Mouse (Mus musculus): Measurements from ENCODE around the gene Ubac2. TPM values are rescaled to one million over a fixed set of nuclear protein-coding genes. Genes with fewer than 3 reads are reported as not detected.

Gene Ubac2
- total RNA-seq, 2 experiments from 2014 or later: 31.5 to 35.8 TPM

- intact Hi-C loops (cut with DNase I): no loop called here
- H3K27ac ChIP-seq: no peak overlapping the region
- no peak for TF ChIP-seq CTCF (IDR thresholded peaks at IDR 0.05)
- H3K4me3 ChIP-seq: no peak overlapping the region
- no peak for DNase-seq
These were observed 39.8 kb downstream of the Ubac2 start for GRCm38 (mm10) chr14:121918266-121918665.

- peak; percentile 78 for TF ChIP-seq CTCF (IDR thresholded peaks at IDR 0.05)
- DNase-seq: no peak
- no peak overlapping the region for H3K27ac ChIP-seq
- H3K4me3 ChIP-seq: no peak overlapping the region
- intact Hi-C loops (cut with DNase I): loop anchor here (1.0 kb wide), 1 partner anchor 54 kb away; no protein-coding TSS in a partner anchor
These were observed 41.3 kb downstream of the Ubac2 start for GRCm38 (mm10) chr14:121919752-121920151.

GRCm38 (mm10) chr14:121920511-121921124, 42.2 kb downstream of the Ubac2 start:
- no peak for TF ChIP-seq CTCF (IDR thresholded peaks at IDR 0.05)
- no peak for DNase-seq
- Histone ChIP-seq H3K4me3 (no peak overlapping the region), H3K27ac (no peak overlapping the region)
- intact Hi-C loops (cut with DNase I): no loop called here

- H3K27ac ChIP-seq: no peak overlapping the region
- intact Hi-C loops (cut with DNase I): no loop called here
- no peak for DNase-seq
- TF ChIP-seq CTCF (IDR thresholded peaks at IDR 0.05): no peak
- H3K4me3 ChIP-seq: no peak overlapping the region
These were observed 43.6 kb downstream of the Ubac2 start for GRCm38 (mm10) chr14:121922016-121922415.

- intact Hi-C loops (cut with DNase I): no loop called here
These were observed 44.3 kb downstream of the Ubac2 start for GRCm38 (mm10) chr14:121922731-121923130.

GRCm38 (mm10) chr14:121924876-121925275, 46.5 kb downstream of the Ubac2 start:
- no peak for TF ChIP-seq CTCF (IDR thresholded peaks at IDR 0.05)
- intact Hi-C loops (cut with DNase I): loop anchor here (5.0 kb wide), 1 partner anchor 207 kb away; no protein-coding TSS in a partner anchor
- Histone ChIP-seq H3K4me3 (no peak overlapping the region), H3K27ac (no peak overlapping the region)
- no peak for DNase-seq

More at GRCm38 (mm10) chr14:121922731-121923130, 44.3 kb downstream of the Ubac2 start:
- DNase-seq: no peak
- Histone ChIP-seq H3K4me3 (no peak overlapping the region), H3K27ac (no peak overlapping the region)
- no peak for TF ChIP-seq CTCF (IDR thresholded peaks at IDR 0.05)

- intact Hi-C loops (cut with DNase I): loop anchor here (5.0 kb wide), 1 partner anchor 205 kb away; no protein-coding TSS in a partner anchor
- TF ChIP-seq CTCF (IDR thresholded peaks at IDR 0.05): no peak
- Histone ChIP-seq H3K4me3 (no peak overlapping the region), H3K27ac (no peak overlapping the region)
- no peak for DNase-seq
These were observed 48.5 kb downstream of the Ubac2 start for GRCm38 (mm10) chr14:121926901-121927300.

- H3K4me3 ChIP-seq: no peak overlapping the region
- H3K27ac ChIP-seq: no peak overlapping the region
- no peak for TF ChIP-seq CTCF (IDR thresholded peaks at IDR 0.05)
- intact Hi-C loops (cut with DNase I): loop anchor here (5.0 kb wide), 1 partner anchor 205 kb away; no protein-coding TSS in a partner anchor
- no peak for DNase-seq
These were observed 49.0 kb downstream of the Ubac2 start for GRCm38 (mm10) chr14:121927451-121927850.

- H3K27ac ChIP-seq: peak overlapping the region; percentile 20; the same call in 1 of the 2 replicates
- TF ChIP-seq CTCF (IDR thresholded peaks at IDR 0.05): peak; percentile 86
- intact Hi-C loops (cut with DNase I): loop anchor here (1.0 to 5.0 kb wide), 2 partner anchors 132 to 204 kb away; no protein-coding TSS in a partner anchor
- H3K4me3 ChIP-seq: no peak overlapping the region
- peak; percentile 62 for DNase-seq
These were observed 50.1 kb downstream of the Ubac2 start for GRCm38 (mm10) chr14:121928375-121929137.

- no peak for TF ChIP-seq CTCF (IDR thresholded peaks at IDR 0.05)
- no peak for DNase-seq
- intact Hi-C loops (cut with DNase I): loop anchor here (5.0 kb wide), 1 partner anchor 203 kb away; no protein-coding TSS in a partner anchor
- Histone ChIP-seq H3K27ac (peak overlapping the region; percentile 20), H3K4me3 (no peak overlapping the region)
These were observed 51.0 kb downstream of the Ubac2 start for GRCm38 (mm10) chr14:121929243-121929951.

- DNase-seq: no peak
- Histone ChIP-seq H3K4me3 (no peak overlapping the region), H3K27ac (peak overlapping the region; percentile 16; the same call in 1 of the 2 replicates)
- intact Hi-C loops (cut with DNase I): no loop called here
- TF ChIP-seq CTCF (IDR thresholded peaks at IDR 0.05): no peak
These were observed 52.4 kb downstream of the Ubac2 start for GRCm38 (mm10) chr14:121930731-121931383.

- H3K4me3 ChIP-seq: no peak overlapping the region
- intact Hi-C loops (cut with DNase I): no loop called here
- no peak for TF ChIP-seq CTCF (IDR thresholded peaks at IDR 0.05)
- DNase-seq: no peak
- H3K27ac ChIP-seq: peak overlapping the region; percentile 31; the same call in 1 of the 2 replicates
These were observed 53.2 kb downstream of the Ubac2 start for GRCm38 (mm10) chr14:121931594-121931993.
